Mouse (Mus musculus) megakaryocyte, adult 5-6 weeks (primary cell): ENCODE measurements around the gene Sgk1. TPM values are rescaled to one million over a fixed set of nuclear protein-coding genes. Genes with fewer than 3 reads are reported as not detected.

ENCODE experiments used
- ATAC-seq: 2 replicates; pipeline ENCODE4 v1.8.0; 2016; ENCODE audit warnings: mild to moderate bottlenecking, inconsistent platforms; ENCODE audit not compliant: poor library complexity, severe bottlenecking
- total RNA-seq, 2 experiments: library from RNA; stranded (forward) in 1 of 2; stranded (reverse) in 1 of 2; fragments of 153-499, 151-499 nt in 1 of 2; fragments of 221-1000, 200-1000 nt in 1 of 2; gene quantifications; 2 replicates each; pipeline versions ENCODE4 v1.2.3 to v1.2.4; 2015 to 2017

Gene Sgk1
- total RNA-seq, 2 experiments from 2014 or later: 31.3 to 43.9 TPM

DNA sequence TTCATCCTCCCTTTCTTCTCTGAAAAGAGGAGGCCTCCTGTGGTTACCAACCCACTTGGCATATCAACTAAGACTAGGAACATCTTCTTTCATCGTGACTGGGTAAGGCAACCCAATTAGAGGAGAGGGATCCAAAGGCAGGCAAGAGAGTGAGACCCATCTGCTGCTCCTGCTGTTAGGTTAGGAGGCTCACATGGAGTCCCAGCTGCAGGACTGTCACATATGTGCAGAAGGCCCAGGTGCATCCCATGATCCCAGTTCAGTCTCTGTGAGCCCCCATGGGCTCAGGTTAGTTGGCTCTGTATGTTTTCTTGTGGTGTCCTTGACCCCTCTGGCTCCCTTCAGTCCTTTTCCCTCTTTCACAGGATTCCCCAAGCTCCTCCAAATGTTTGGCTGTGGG is 32.8 kb downstream of the Sgk1 start:
- ATAC-seq: no peak

DNA sequence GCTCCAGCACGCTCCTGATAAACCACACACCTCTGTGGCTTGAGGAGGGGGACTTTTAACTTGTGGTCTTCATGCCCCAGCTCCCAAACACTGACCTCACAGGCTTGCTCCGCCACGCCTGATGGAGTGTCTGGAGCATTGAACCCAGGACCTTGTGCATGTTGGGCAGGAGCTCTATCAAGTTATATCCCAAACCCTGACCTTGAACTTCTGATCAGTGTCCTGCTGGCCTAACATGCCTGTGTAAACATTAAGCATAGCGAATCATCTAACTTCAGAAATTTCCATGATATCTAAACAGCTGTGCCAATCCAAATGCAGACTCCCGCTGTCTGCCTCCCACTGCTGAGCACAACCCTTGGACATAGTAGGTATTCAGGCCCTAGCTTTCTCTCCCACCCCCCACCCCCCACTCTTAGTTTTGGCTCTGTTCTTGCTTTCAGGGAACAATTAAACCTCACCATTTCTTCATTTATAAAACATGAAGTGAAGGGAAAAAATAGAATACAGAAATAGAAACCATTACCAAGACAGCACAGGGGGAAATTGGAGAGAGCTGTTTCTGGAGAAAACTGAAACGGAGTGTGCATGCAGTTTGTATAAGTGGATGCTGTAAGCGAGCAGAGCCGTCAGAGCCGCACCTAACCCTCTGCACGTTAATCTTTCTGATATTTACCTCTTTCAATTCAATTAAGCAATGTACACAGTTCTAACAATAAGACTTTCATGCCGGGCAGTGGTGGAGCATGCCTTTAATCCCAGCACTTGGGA is 34.5 kb downstream of the Sgk1 start:
- ATAC-seq: no peak

DNA sequence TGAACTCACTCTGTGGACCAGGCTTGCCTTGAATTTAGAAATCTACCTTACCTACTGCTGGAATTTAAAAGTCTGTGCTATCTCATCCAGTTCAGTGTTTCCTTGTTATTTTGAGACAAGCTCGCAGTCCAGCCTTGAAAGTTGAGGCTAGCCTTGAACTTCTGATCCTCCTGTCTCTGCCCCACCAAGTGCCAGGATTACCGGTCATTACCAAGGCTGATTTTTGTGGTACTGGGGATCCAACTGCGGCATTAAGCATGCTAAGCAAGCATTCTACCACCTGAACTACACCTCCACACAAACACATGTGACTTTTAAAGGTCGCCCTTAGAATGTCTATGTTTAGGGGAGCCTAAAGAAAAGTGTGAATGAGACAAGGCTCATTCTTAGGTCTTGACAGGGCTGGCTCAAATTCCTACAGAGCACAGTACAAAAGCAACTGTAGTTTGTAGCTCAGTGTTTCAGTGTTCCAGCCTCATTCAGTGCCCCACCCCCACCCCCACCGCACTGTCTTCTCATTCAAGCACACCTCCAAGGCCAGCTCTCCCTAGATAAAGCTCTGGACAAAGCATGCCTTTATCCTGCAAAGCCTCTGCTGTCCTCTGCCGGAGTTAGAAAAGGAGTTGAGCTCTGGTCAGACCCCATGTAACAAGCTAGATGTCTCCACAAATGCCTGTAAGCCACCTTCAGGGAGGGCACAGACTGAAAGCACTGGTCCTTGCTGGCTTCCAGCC is 36.2 kb downstream of the Sgk1 start:
- ATAC-seq: no peak

DNA sequence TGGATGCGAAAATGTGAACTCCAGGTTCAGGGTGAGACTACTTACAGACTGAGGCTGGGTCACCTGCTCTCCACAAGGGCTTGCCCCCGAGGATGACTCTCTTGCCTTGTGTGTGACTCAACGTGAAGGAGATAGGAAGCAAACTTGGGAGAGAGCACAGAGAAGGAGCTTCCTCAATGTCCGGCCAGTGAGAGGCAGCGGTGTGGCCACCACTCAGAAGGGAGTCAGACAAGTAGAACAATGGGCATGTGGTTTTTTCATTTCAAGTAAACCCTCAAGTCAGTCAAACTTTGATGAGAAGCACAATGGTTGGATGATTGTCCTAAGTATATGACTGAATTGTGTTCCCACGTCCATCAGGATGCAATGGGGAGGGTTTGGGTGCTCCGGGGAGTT is 36.8 kb downstream of the Sgk1 start:
- ATAC-seq: no peak

DNA sequence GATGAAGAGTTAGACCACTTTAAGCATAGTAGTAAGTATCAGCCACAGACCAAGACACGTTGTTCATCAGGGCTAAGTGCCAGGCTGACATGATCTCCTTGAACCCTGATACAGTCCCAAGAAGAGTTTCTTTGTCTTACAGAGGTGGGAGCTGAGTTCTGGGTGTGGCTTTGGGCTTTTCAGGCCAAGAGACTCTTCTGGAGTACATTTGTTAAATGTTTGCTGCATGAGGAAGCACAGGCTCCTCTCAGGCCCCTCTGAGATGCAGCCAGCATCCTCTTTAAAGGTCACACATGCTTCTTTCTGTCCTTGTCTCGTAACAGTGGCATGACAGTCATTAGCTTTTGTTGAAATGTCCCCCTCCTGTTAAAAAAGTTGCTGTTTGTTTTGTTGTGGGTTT is 38.6 kb downstream of the Sgk1 start:
- no peak for ATAC-seq

DNA sequence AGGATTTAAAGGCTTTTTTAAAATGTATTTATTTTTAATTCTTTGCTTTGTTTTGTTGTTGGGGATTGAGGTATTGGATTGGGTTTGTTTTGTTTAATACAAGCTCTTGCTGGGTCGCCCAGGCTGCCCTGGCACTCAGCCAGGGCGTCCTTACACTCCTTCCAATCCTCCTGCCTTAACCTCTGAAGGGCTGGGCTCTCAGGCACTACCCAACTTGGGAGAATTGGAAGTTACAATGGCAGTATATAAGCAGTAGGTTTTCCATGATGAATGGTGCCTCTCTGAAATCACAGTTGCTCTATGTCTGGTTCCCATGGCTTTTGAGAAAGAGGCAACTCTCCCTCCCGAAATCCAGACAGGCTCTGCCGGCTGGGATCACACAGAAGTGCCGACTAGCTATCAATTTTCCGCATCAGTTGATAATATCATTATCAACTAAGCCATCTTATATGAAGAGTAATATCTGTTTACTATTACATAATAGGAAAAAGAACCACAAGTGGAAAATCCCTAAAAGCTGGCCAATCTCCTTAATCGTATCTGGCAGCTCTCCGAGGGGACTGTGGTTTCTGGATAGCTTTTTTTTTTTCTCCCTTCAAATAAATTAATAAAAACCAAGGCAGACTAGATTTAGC is 40.8 kb downstream of the Sgk1 start:
- no peak for ATAC-seq

DNA sequence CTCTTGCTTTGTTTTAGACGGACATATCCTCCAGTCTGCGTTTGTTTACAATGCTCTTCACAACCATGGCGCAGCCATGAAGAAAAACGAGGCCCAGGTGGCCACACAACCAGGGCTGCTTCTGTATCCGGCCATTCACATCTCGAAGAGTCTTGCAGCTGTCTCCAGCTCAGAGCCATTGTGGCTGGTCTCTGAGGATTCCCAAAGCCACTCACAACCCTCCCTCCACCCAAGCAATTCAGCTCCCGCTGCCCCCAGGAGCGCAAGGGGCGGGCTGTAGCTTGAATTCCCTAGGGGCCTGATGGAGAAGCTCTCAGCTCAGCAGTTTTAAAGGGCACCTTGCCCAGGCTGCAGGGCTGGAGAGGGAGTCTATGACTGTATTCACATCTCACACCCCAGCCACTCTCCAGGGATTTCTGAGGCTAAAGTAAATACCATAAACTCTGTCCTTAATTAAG is 41.5 kb downstream of the Sgk1 start:
- ATAC-seq: no peak

DNA sequence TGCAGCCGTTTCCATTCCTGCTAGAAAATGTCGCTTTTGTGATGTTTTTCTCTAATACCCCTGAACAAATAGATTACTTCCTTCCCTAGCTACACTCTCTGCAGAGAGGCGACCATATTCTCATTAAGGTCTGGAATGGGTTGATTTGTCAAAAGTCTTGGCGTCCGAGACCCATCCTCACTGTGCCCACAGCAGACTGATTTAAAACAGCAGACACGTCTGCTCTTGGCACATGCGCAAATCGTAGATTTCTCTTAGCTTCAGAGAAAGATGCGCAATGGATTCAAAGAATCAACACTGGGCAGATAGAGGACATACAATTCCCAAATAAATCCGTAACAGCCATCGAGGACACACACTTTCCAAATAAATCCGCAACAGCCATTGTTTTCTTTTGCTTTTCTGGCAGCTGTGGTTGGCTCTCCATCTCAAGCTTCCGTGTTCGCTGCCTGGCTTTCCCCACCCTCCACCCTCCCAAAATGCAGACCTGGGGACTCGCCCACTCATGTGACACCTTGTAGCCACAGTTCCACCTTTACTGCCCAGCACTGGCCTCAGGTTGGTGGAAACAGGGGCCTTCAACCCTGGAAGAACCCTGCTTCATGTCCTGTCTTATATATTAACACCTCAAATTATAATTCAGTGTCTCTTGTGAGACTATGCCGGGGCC is 42.2 kb downstream of the Sgk1 start:
- ATAC-seq: no peak

DNA sequence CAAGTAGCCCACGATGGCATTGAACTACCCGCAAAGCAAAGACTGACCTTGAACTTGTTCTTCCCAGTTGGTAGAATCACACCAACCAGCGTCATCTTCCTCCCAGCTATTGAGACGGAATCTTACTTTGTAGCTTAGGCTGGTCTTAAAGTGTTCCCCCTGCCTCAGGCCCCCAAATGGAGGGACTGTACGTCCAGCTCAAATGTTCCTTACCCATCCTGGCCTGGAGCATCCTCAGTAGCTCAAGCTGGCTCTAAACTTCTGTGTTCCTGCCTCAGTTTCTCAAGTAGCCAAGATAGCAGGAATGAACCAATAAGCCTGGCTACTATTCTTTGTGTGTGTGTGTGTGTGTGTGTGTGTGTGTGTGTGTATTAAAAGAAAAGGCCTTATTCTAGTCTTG is 45.0 kb downstream of the Sgk1 start:
- no peak for ATAC-seq

DNA sequence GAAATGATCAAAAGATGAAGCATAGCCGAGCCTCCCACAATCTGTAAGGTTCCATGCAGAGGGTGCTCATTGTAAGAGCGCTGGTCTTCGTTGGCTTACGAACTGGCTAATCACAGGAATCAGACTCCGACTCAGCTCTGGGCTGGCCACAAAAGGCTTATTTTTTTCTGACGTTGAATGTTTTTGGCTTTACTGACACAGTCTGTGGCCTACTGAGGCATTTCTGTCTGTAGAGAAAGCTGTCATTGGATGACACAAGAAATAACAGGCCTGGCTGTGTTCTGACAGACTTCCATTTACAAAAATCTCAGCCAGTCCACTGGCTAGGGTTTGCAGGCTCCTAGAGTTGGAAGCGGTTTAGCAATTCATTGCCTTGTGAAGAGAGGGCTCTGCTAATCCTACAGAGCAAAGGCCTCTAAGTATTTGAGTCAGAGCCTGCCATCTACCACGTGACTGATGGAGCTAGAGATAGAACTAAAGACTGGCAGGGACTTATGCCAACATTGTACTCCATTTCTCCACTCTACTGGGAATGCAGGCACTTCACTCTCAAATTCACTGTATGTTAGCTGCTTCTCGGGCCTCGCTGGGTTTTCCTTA is 48.9 kb downstream of the Sgk1 start:
- ATAC-seq: no peak

DNA sequence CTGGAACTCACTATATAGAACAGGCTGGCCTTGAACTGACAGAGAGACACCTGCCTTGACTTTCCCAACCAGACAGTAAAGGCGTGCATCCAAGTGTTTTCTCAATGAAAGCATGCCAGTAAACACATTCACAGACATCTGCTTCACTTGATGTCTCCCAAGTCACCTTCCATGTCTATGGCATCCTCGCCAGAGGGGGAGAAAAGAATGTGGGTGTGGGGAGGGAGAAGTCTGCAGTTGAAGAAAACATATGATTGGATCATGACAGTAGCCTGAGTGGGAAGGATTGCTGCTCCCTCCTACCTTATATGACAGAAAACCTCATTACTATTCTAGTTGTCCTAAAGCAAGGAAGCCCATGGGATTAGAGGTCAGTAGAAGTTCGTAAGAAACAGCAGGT is 50.8 kb downstream of the Sgk1 start:
- no peak for ATAC-seq

DNA sequence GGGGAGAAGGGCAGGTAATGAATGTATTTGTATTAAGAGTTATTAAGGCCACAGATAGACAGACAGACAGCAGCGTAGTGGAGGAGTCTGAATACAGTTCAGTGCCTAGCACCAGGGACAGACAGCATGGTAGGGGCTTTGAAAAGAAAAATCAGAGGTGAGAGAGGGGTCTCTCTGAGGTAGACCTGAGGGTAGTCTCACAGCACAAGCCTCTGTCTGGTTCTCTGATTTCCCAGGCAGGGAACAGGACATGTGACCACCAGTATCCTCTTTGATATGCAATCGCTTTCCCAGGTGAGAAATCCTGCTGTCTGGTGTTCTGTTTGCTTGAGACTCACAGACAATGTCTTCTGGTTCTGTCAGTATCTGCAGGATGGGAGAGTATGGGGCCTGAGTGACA is 52.8 kb downstream of the Sgk1 start:
- ATAC-seq: no peak

DNA sequence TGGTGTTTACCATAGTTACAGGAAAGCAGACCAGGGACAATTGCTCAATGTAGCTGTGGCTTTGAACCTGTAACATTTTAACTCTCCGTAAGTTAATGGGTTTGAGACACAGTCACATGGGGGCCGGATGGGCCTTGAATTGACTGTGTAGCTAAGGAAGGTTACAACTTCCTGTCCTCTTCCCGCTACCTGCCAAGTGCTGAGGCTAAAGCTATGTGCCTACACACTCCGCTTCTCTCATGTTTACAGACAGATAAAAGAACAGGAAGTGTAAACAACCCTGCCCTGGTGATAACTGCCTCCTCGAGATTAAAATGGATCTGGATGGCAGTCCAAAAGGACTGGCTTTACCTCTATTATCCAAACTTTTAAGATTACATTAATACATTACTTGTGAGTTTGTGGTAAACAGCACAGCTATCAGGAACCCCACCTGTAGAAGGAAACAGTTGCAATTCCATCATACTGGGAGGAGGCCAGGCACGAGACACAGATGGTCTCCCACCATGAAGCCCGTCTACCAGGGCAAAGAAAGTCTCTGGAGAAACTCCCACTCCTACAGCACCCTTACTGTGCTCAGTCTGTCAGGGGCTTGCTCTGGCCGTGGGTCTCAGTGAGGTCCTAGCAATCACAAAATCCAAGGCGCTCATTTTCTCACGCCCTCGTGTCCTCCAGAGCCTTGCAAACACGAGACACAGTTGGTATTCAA is 54.7 kb downstream of the Sgk1 start:
- peak; percentile 21; the same call in 1 of the 2 replicates for ATAC-seq

DNA sequence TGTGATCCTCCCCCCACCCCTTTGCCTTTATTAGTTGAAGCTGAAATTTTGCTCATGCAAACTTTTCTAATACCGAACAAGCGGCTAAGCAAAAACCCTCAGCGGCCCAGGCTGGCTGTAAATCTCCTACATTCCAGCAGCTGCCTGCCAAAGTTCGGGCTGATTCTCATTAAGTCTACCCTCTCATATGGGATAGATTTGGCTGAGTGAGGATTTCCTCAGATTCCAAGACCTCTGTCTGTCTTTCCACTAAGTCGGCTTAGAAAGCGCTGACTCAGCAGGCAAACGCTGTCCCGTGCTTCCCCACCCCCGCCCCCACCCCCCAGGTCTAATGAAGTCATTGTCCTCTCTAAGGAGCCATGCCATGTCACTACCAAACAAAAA is 55.2 kb downstream of the Sgk1 start:
- ATAC-seq: no peak

DNA sequence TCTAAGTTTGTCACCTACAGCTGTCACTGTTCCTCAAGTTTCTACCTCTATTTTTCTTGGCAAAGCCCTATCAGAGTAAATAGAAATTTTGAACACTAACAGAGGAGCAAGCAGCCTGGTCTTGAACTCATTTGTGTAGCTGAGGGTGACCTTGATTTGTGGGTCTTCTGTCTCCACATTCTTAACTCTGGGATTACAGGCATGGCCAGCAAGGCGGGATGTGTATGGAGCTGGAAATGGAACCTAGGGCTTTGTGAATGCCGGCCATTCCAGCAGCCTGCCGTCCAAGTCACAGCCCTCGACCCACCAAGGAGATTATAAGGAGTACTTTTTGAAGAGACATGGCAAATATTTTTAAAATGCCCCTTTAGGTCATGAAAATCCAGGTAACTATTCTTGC is 56.2 kb downstream of the Sgk1 start:
- no peak for ATAC-seq

DNA sequence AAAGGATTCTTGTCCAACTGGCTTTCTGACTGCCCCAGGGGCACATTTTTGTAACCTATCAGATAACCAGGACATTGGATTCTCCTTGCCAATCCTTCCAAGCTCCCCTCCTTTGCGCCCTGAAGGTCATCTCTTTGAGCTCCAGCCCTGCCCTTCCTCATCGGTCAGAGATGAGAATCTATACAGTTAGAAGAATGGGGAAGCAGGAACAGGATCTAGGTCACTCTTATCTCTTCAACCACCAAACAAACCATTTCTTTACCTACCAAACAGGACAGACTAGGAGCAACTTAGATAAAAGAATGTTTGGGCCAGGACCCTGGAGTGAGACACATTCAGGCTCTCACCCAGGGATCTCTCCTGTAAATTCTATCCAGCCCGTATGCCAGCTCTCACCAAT is 59.3 kb downstream of the Sgk1 start:
- ATAC-seq: peak; percentile 78

DNA sequence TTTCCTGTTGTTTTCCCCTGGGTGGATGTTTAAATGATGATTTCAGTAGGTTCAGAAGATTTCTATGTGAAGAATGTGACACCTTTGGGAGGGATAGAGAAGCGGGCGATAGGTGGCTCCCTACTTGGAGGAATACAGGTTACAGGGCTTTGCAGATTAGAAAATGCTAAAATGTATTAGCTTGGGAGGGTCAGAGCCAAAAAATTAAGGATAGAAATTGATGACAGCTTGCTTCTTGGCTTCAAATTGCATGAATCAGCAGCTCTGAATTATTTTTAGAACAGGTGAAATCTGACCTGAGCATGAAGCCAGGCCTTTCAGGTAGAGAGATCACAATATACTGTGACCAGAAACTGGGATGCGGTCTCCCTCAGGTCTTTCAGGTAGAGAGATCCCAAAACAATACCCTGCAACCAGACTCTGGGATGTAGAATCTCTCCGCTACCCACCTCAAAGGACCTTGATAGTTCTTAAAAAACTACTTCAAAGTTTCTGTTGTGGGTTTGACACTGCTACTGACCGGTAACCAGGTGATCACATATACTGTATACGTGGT is 61.2 kb downstream of the Sgk1 start:
- no peak for ATAC-seq

DNA sequence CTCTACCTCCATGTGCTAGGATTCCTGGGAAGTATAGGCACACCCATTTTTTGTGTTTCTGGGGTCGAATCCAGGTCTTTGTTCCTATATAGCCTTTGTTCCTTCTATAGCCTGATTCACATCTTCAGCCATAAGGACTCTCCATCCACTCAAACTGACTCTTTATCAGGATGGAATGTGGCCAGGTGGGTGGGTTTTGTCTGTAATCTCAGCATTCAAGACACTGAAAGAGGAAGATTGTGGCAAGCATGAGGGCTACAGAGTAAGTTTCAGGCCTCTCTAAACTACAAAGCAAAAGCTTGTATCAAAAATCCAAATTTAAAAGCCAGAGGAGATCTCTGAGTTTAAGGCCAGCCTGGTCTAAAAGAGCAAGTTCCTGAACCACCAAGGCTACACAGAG is 63.2 kb downstream of the Sgk1 start:
- ATAC-seq: no peak

DNA sequence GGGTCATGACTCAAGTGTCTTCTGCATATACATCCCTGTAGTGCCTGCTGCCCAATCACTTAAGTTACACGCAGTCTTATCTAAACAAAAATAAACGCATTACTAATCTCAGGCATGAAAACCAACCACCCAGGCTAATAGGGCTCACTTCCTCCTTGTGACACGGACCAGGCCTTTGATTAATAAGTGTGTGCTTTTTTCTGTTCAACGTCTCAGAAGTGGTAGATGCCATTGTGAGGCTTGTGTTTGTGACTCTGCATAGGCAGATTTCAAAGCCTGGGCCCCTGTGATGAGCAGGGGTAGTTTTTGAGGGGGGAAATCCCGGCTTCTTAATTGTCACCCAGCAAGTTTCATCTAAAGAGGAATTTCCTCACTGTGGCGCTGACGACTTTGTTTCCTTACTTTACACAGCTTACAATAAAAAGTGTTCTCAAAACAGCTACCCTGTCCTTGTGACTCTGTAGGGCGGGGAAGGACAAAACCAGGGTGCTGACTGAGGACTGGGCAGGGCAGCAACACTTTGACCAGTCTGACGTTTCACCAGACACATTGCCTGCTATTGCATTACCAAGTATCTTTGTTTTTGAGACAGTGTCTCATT is 64.9 kb downstream of the Sgk1 start:
- peak; percentile 87 for ATAC-seq

DNA sequence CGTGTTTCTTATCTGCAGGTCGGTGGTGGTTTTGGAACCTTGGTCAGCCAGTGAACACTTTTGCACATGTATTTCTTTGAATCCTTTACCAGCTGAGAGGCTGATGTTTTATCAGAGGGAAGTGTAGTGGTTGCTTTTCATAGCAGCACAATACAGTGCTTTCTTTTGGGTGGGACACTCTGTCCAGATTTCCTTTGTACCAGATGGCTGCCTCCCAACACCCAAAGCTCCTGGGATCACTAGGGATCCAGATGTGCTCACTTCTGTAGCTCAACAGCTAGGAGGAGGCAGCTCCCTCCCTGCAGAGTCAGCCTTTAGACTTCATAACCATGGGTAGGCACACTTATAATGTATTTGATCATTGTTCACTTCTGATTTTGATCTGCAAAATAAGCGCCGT is 70.5 kb downstream of the Sgk1 start:
- no peak for ATAC-seq
